Mouse (Mus musculus) C2C12 (cell line): ENCODE measurements around the gene Dlk2. TPM values are rescaled to one million over a fixed set of nuclear protein-coding genes. Genes with fewer than 3 reads are reported as not detected.

Source experiments
- H3K27me3 ChIP-seq: one replicate; pipeline ENCODE4 v1.6.1; 2011; ENCODE audit not compliant: control insufficient read depth, insufficient read depth, insufficient read length
- H3K36me3 ChIP-seq: one replicate; pipeline ENCODE4 v1.6.1; 2011; ENCODE audit not compliant: control insufficient read depth, insufficient read depth
- H3K4me3 ChIP-seq: one replicate; pipeline ENCODE4 v1.5.1; 2011; ENCODE audit warnings: mild to moderate bottlenecking, control low read depth; ENCODE audit not compliant: poor library complexity, insufficient read depth, severe bottlenecking
- H3K79me2 ChIP-seq: one replicate; pipeline ENCODE4 v1.6.1; 2011; ENCODE audit not compliant: control insufficient read depth, insufficient read depth
- H3K79me3 ChIP-seq: one replicate; pipeline ENCODE4 v1.6.1; 2011; ENCODE audit warnings: low read depth, control low read depth
- H3ac ChIP-seq: one replicate; pipeline ENCODE3; 2011; ENCODE audit warnings: low read depth; ENCODE audit not compliant: control insufficient read depth, insufficient read length
- CEBPB ChIP-seq: IDR thresholded peaks from one replicate; pipeline ENCODE4 v1.6.1; 2011; ENCODE audit warnings: low read depth, mild to moderate bottlenecking, control low read depth, moderate library complexity
- CTCF ChIP-seq: IDR thresholded peaks from one replicate; pipeline ENCODE4 v1.5.1; 2011; ENCODE audit not compliant: control insufficient read depth, insufficient read depth, insufficient read length
- FOSL1 ChIP-seq: IDR thresholded peaks from one replicate; pipeline ENCODE4 v1.8.0; 2011; ENCODE audit warnings: mild to moderate bottlenecking, low read length; ENCODE audit not compliant: poor library complexity, insufficient read depth, severe bottlenecking
- MAX ChIP-seq: IDR thresholded peaks from one replicate; pipeline ENCODE4 v1.6.1; 2011; ENCODE audit warnings: mild to moderate bottlenecking, control low read depth
- MYOD1 ChIP-seq: IDR thresholded peaks from one replicate; pipeline ENCODE4 v1.6.1; 2011; ENCODE audit warnings: low read depth; ENCODE audit not compliant: control insufficient read depth, insufficient read length
- MYOG ChIP-seq: IDR thresholded peaks from one replicate; pipeline ENCODE4 v1.6.1; 2011; ENCODE audit not compliant: control insufficient read depth, insufficient read length; ENCODE audit errors: extremely low read depth
- USF1 ChIP-seq: IDR thresholded peaks from one replicate; pipeline ENCODE4 v1.6.1; 2011; ENCODE audit warnings: low read depth, mild to moderate bottlenecking, control low read depth, moderate library complexity
- long read RNA-seq, 2 experiments: library from polyadenylated mRNA; unstranded; transcript quantifications; one replicate each; pipeline ENCODE4 v2.0.0; 2019 to 2020
- polyA plus RNA-seq: library from polyadenylated mRNA; unstranded; fragments of >200 nt; fragmentation: generic; extraction: Trizol; gene quantifications from one replicate; pipeline ENCODE4 v1.2.1, GENCODE M21; 2012; ENCODE audit warnings: missing spikeins

The Dlk2 gene
- polyA plus RNA-seq: 14.7 TPM
- long read RNA-seq, experiment 1, partial matches to known transcripts: 1 of 7 reads
- long read RNA-seq, experiment 1, other reads (novel, unspliced or antisense): 3 of 7 reads
- long read RNA-seq, experiment 2, transcript Dlk2-203 (6 exons, 1,528 nt): major isoform, 62 of 78 reads
- long read RNA-seq, experiment 2, partial matches to known transcripts: 0 of 78 reads
- long read RNA-seq, experiment 2, other reads (novel, unspliced or antisense): 16 of 78 reads

DNA sequence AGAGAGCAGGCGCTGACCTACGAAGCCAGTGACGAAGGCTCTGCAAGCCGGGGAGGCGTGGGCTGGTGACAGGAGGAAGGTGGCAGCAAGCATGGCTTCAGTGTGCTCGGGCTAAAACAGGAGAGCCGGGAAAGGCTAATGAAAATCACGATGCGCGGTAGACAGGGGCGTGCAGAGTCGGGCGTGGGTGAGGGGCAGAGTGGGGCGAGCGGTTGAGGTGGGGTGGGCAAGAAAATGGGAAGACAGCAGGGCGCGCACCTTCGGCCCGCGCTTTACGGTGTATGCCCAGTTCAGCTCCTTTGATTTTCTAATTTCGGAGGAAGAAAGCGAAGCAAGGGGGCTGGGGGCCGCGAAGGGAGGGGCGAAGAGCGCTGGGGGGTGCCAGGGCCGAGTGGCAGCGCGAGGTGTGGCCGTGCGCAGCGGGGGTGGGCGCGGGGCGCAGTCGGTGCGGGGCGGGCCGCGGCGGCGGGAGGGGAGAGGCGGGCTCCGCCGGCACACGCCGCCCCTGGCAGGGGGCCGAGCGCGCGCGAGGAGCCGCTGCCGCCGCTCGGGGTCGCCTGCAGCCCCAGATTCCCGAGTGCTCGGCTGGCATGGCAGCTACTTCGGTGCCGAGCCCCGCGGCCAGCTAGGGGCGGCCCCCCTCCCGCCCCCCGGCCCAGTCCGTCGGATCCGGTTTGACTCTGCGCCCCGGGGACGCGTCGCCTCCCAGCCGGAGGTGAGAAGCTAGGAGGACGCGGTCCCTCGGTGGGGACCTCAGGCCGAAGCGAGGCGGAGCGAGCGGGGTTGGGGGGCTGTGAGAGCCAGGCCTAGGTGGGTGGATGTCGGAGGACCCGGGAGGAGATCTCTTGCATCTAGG is at the start of gene Dlk2:
Dlk2 (plus strand) TSS at position 58 of the 856 bp plus-strand sequence.
- no peaks in the 10 kb centered on the region for H3K79me2 ChIP-seq

DNA sequence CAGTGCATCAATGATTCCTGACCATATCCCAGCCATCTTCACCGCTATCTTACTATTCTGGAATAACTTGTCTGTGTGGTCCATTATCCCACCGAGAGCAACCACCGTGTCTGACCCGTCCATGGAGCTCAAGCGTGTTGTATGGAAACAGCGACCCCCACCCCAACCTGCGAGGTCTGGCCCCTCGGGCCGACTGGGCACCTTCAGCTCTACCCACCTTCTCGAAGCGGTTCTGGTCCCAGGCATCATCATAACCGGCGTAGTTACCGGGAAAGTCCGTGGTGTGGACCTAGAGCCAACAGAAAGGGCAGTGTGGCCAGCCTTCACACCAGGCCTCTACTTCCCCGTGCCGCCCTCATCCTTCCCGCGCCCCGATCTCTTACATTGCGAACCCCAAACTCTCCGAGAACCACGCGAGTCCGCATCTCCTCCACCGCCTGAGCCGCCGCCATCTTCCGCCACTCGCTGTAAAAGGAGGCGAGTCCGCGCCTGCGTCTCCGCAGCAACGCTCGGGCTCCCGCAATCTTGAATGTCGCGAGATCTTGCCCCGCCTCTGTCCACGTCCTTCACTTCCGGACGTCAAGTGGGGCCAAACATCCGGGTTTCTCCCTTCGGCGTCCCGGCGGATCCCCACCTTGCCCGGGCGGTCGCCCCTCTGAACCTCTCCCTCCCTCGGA is 49.6 kb upstream of the Dlk2 start, which contains the start of the genes Polr1c and Yipf3:
Polr1c (minus strand) TSS at position 543 of the 677 bp plus-strand sequence.
Yipf3 (plus strand) TSS at position 569 of the 677 bp plus-strand sequence.
- H3K27me3 ChIP-seq: no peaks in the 10 kb centered on the region
- peaks cover 76% of the 10 kb centered on the region for H3K36me3 ChIP-seq
- H3K79me2 ChIP-seq: peaks cover 64% of the 10 kb centered on the region
- H3K79me3 ChIP-seq: peaks cover 34% of the 10 kb centered on the region
- no peak for TF ChIP-seq FOSL1
- no peak for TF ChIP-seq MYOD1
- TF ChIP-seq MYOG: no peak
- no peak for TF ChIP-seq CTCF
- no peak for TF ChIP-seq USF1
- no peak for TF ChIP-seq CEBPB
- TF ChIP-seq MAX: no peak
- peak within 1 kb of the TSS; percentile 94 for H3ac ChIP-seq
- peak within 1 kb of the TSS; percentile 99 for H3K4me3 ChIP-seq

More for the DNA sequence above, at the start of gene Dlk2:
- no peak for TF ChIP-seq MAX
- no peak for TF ChIP-seq MYOG
- no peak for TF ChIP-seq USF1
- no peak for TF ChIP-seq FOSL1
- no peak for TF ChIP-seq MYOD1
- no peak for TF ChIP-seq CTCF
- no peak for TF ChIP-seq CEBPB
- peak within 1 kb of the TSS; percentile 62 for H3ac ChIP-seq
- peak within 1 kb of the TSS; percentile 43 for H3K4me3 ChIP-seq
- H3K36me3 ChIP-seq: no peaks in the 10 kb centered on the region
- no peaks in the 10 kb centered on the region for H3K79me3 ChIP-seq
- peaks cover 9% of the 10 kb centered on the region for H3K27me3 ChIP-seq

DNA sequence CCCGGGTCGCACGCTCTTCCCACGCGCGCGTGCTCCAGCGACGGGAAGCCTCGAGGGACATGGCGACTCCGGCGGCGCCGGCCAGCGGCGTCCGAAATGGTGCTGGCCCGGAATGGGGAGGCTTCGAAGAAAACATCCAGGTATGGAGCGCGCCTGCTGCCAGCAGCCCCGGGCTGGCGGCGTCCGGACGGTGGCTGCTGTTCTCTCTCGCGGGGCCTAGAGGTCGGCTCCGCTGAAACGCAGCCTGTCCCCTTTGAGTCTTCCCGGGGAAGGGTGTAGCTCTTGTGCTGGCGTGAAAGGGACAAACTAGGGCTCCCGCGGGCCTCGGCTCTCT is 49.1 kb upstream of the Dlk2 start:
- Histone ChIP-seq H3K36me3 (peaks cover 71% of the 10 kb centered on the region), H3K27me3 (no peaks in the 10 kb centered on the region), H3K79me2 (peaks cover 64% of the 10 kb centered on the region), H3K79me3 (peaks cover 34% of the 10 kb centered on the region), H3ac (peak overlapping the region; percentile 70), H3K4me3 (peak overlapping the region; percentile 99)
- TF ChIP-seq USF1: no peak
- no peak for TF ChIP-seq CTCF
- TF ChIP-seq MYOG: no peak
- TF ChIP-seq MYOD1: no peak

DNA sequence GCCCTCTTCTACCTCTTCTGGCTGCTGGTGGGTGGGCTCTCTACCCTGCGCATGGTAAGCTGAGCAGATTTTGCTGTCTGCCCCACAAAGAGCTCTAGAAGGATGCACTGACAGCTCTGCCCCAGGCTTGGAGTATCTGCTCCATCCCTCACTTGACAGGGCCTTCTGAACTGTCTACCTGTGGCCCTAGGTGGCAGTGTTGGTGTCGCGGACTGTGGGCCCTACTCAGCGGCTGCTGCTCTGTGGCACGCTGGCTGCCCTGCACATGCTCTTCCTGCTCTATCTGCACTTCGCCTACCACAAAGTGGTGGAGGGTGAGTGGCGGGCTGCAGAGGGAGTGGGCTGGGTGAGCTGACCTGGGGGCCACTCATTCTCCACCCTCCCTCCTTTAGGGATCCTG is 46.0 kb upstream of the Dlk2 start:
- H3K79me2 ChIP-seq: peaks cover 42% of the 10 kb centered on the region

More for the DNA sequence above, 46.0 kb upstream of the Dlk2 start:
- H3K4me3 ChIP-seq: no peak overlapping the region
- H3K79me3 ChIP-seq: peaks cover 27% of the 10 kb centered on the region
- no peaks in the 10 kb centered on the region for H3K27me3 ChIP-seq
- peaks cover 43% of the 10 kb centered on the region for H3K36me3 ChIP-seq
- TF ChIP-seq MYOG: no peak
- no peak for TF ChIP-seq FOSL1
- TF ChIP-seq MAX: no peak
- TF ChIP-seq USF1: no peak
- no peak for TF ChIP-seq CTCF
- no peak for TF ChIP-seq CEBPB
- no peak for TF ChIP-seq MYOD1
- H3ac ChIP-seq: no peak overlapping the region
